8 mouse cellular contexts compared by ENCODE assay signal in the genomic region with DNA sequence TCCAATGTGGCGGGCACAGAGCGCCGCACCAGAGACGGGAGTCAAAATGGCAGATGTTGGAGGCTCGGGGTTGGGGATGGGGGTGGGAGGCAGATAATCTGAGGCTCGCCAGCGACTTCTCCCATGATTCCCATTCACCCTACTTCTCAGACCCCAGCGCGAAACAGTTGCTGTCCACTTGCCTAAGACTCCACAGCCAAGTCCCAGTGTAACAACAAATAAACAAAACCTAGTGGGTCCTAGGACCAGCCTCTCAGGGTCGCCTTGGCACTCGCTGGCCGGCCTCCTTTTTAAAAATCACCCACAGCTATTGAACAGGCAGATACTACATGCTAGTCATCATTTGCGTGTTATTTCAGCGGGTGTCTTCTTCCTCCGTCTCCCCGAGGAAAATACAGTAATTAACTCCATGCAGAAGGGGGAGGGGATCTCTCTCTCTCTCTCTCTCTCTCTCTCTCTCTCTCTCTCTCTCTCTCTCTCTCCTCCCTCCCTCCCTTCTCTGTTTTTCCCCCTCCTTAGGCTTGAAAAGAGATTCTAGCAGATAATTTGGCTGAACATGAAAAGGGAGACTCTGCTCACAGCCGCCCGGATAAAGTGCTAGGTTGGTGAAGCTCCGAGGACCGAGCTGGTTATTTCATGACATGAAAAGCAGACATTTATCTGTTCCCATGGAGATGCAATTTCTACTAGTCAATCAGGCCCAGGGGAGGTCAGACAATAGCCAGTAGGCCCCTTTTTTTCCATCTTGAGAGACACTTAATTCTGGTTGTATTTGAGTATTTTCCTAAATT.
DNase-seq lines count a peak whose midpoint lies in the region; ATAC-seq lines count a peak whose summit lies in the region.

No protein-coding gene starts in this region.

- peak overlapping the region; percentile 92 for H3K27ac ChIP-seq in forebrain, embryonic 14.5 days (ENCODE audit: low read depth, low read length)
- H3K27ac ChIP-seq in limb, embryonic 12.5 days, result peak overlapping the region; percentile 73; the same call in 1 of the 2 replicates

- peak overlapping the region; percentile 55 for H3K4me2 ChIP-seq in forebrain, embryonic 14.5 days (ENCODE audit: low read length)
- H3K4me2 ChIP-seq in limb, embryonic 12.5 days, result peak overlapping the region; percentile 65

- WGBS in forebrain, embryonic 14.5 days, result 1% methylated on average over 20 of the region's 20 CpGs
- WGBS in limb, embryonic 12.5 days, result 1% methylated on average over 20 of the region's 20 CpGs

- no peaks in the 10 kb centered on the region for H3K36me3 ChIP-seq in forebrain, embryonic 14.5 days (ENCODE audit: control insufficient read depth, insufficient read depth, low read length)
- H3K36me3 ChIP-seq in limb, embryonic 12.5 days, result no peaks in the 10 kb centered on the region

- ATAC-seq in forebrain, embryonic 14.5 days, result no peak
- ATAC-seq in limb, embryonic 12.5 days (ENCODE audit: insufficient number of reproducible peaks, insufficient read depth, low FRiP score, low TSS enrichment, low read depth), result no peak
- ATAC-seq in megakaryocyte-erythroid progenitor cell, adult 5-6 weeks (replicated peaks; ENCODE audit: low FRiP score, low TSS enrichment, poor library complexity, severe bottlenecking), result no peak

- H3K9me3 ChIP-seq in forebrain, embryonic 14.5 days (replicated peaks; ENCODE audit: control insufficient read depth, low read length), result peaks cover 4% of the 10 kb centered on the region; the same call in 1 of the 2 replicates
- peaks cover 5% of the 10 kb centered on the region for H3K9me3 ChIP-seq in limb, embryonic 12.5 days

- no peaks in the 10 kb centered on the region for H3K27me3 ChIP-seq in forebrain, embryonic 14.5 days (replicated peaks; ENCODE audit: control insufficient read depth, insufficient read depth, low read length)
- H3K27me3 ChIP-seq in limb, embryonic 12.5 days, result no peaks in the 10 kb centered on the region; the same call in 1 of the 2 replicates

- peak; percentile 16 for DNase-seq in kidney, adult 18-20 months
- no peak for DNase-seq in kidney, adult 11 months
- peak; percentile 61 for DNase-seq in MN1 (ENCODE audit: low spot score)
- DNase-seq in forebrain, embryonic 14.5 days (ENCODE audit: low spot score), result peak; percentile 70
- DNase-seq in naive thymus-derived CD4-positive, alpha-beta T cell, adult 2 months (ENCODE audit: low read depth), result peak; percentile 63
- DNase-seq in ovary, postnatal 10 days (ENCODE audit: low spot score), result no peak

- H3K4me3 ChIP-seq in forebrain, embryonic 14.5 days (ENCODE audit: low read depth, low read length), result peak overlapping the region; percentile 20
- H3K4me3 ChIP-seq in limb, embryonic 12.5 days (replicated peaks), result peak overlapping the region; percentile 37

- H3K9ac ChIP-seq in forebrain, embryonic 14.5 days (ENCODE audit: low read length), result peak overlapping the region; percentile 58
- H3K9ac ChIP-seq in limb, embryonic 12.5 days (replicated peaks), result peak overlapping the region; percentile 48

- H3K4me1 ChIP-seq in forebrain, embryonic 14.5 days (ENCODE audit: control insufficient read depth, insufficient read depth, low read length), result peaks cover 41% of the 10 kb centered on the region
- H3K4me1 ChIP-seq in limb, embryonic 12.5 days (replicated peaks), result peaks cover 52% of the 10 kb centered on the region

Comparison
In these comparisons a context has a peak if more than half of its experiments do, and no peak if none do; other contexts are left out.
1. DNase-seq: peak in kidney, adult 18-20 months (single experiment), MN1 (single experiment), forebrain, embryonic 14.5 days (single experiment) and naive thymus-derived CD4-positive, alpha-beta T cell, adult 2 months (single experiment); none in kidney, adult 11 months (single experiment) and ovary, postnatal 10 days (single experiment).